22 mouse cellular contexts compared by ENCODE assay signal in the genomic region with DNA sequence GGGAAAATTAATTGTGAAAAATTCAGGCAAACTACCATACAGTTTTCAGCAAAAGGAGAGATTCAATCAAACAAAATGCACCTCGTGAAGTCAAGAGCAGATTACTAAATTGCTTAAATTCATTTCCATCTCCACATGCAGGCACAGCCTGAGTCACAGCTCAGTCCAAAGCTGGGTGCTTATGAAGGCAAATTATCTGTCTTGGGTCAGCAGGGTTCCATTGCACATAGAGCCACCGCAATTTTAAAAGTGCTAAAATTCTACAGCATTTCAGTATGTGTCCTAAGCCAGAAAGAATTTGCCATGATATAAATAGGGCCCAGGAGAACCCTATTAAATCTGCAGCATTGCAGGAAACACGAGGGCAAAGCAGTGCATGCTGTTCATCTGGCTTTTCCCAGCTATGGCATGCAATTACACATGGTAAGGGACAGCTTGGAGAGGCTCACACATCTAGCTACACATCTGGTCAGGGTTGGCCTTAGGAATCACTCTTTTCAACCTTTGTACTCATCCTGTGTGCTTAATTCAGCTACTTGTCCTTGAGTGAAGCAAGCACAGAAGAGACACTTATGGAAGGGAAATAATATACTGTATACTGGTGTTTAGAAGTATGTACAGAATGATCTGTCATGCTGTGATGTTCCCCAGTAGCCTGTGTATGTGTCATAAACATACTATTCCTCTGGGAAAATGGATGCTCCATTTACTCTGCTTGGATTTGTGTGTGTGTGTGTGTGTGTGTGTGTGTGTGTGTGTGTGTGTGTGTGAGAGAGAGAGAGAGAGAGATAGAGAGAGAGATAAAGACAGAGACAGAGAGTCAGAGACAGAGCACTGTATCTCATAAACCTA.
DNase-seq lines count a peak whose midpoint lies in the region; ATAC-seq and TF ChIP-seq lines count a peak whose summit lies in the region.
"Had no signal": no experiment of that assay in that cellular context is flagged by ENCODE, and none has a peak within 500 bp of the region (broad histone marks: within the 10 kb centered on the region; RNA-seq: fewer than 3 reads in every experiment).

No protein-coding gene starts in this region.

- H3K4me3 ChIP-seq in hindbrain, embryonic 12.5 days, result no peak overlapping the region
- no peak overlapping the region for H3K4me3 ChIP-seq in hindbrain, postnatal 0 days (ENCODE audit: low read length)
- no peak overlapping the region for H3K4me3 ChIP-seq in hindbrain, embryonic 15.5 days
- no peak overlapping the region for H3K4me3 ChIP-seq in midbrain, postnatal 0 days (ENCODE audit: low read depth, low read length)
- H3K4me3 ChIP-seq: liver, embryonic 13.5 days; lung, embryonic 15.5 days; stomach, embryonic 15.5 days had no signal

- no peaks in the 10 kb centered on the region for H3K9me3 ChIP-seq in hindbrain, embryonic 12.5 days (replicated peaks)
- no peaks in the 10 kb centered on the region for H3K9me3 ChIP-seq in hindbrain, postnatal 0 days (ENCODE audit: low read length)
- no peaks in the 10 kb centered on the region for H3K9me3 ChIP-seq in hindbrain, embryonic 15.5 days
- H3K9me3 ChIP-seq in midbrain, postnatal 0 days (ENCODE audit: low read length), result no peaks in the 10 kb centered on the region
- H3K9me3 ChIP-seq: liver, embryonic 13.5 days; lung, embryonic 15.5 days; stomach, embryonic 15.5 days had no signal

- no peak for DNase-seq in hindbrain, postnatal 0 days (ENCODE audit: low spot score)
- DNase-seq in brain, adult 2 months (ENCODE audit: low read depth, low spot score), result peak; percentile 36
- no peak for DNase-seq in midbrain, postnatal 0 days (ENCODE audit: low spot score)
- no peak for DNase-seq in kidney, adult 18-20 months
- no peak for DNase-seq in kidney, postnatal 4 days
- DNase-seq: adrenal gland, postnatal 14 days; cerebellum, adult 11-12 months; cerebellum, postnatal 14 days; embryo, embryonic 11 days; gastrocnemius, postnatal 36 days; kidney, adult 11 months; kidney, postnatal 14 days; liver, embryonic 13.5 days; lung, postnatal 4 days; right cerebral cortex, postnatal 14 days; thymus, adult 18-20 months; thymus, postnatal 4 days had no signal

- 0 out of 2 replicates have a peak, but pooled peaks cover 9% of the 10 kb centered on the region for H3K4me1 ChIP-seq in hindbrain, embryonic 12.5 days
- H3K4me1 ChIP-seq in hindbrain, postnatal 0 days (ENCODE audit: insufficient read depth, low read length), result no peaks in the 10 kb centered on the region; the same call in 1 of the 2 replicates
- peaks cover 15% of the 10 kb centered on the region for H3K4me1 ChIP-seq in hindbrain, embryonic 15.5 days (replicated peaks)
- H3K4me1 ChIP-seq in midbrain, postnatal 0 days (ENCODE audit: insufficient read depth, low read length), result peaks cover 2% of the 10 kb centered on the region; the same call in 1 of the 2 replicates
- H3K4me1 ChIP-seq: lung, embryonic 15.5 days; stomach, embryonic 15.5 days had no signal

- no peaks in the 10 kb centered on the region for H3K27me3 ChIP-seq in hindbrain, embryonic 12.5 days
- H3K27me3 ChIP-seq in hindbrain, postnatal 0 days (ENCODE audit: insufficient read depth, low read length), result no peaks in the 10 kb centered on the region
- H3K27me3 ChIP-seq in hindbrain, embryonic 15.5 days, result no peaks in the 10 kb centered on the region
- no peaks in the 10 kb centered on the region for H3K27me3 ChIP-seq in midbrain, postnatal 0 days (ENCODE audit: insufficient read depth, low read length)
- H3K27me3 ChIP-seq: CH12.LX; liver, embryonic 13.5 days; lung, embryonic 15.5 days; stomach, embryonic 15.5 days had no signal

- H3K27ac ChIP-seq in hindbrain, embryonic 12.5 days, result peak overlapping the region; percentile 44
- no peak overlapping the region for H3K27ac ChIP-seq in hindbrain, postnatal 0 days
- peak overlapping the region; percentile 36; the same call in 1 of the 2 replicates for H3K27ac ChIP-seq in hindbrain, embryonic 15.5 days (replicated peaks)
- H3K27ac ChIP-seq in midbrain, postnatal 0 days (ENCODE audit: low read depth, low read length), result 0 out of 2 replicates have a peak overlapping the region, but pooled peaks have one; percentile 6
- H3K27ac ChIP-seq: liver, embryonic 13.5 days; lung, embryonic 15.5 days; stomach, embryonic 15.5 days had no signal

- no peak overlapping the region for H3K4me2 ChIP-seq in hindbrain, embryonic 12.5 days (replicated peaks)
- no peak overlapping the region for H3K4me2 ChIP-seq in hindbrain, postnatal 0 days (ENCODE audit: low read depth, low read length)
- H3K4me2 ChIP-seq in hindbrain, embryonic 15.5 days, result no peak overlapping the region
- no peak overlapping the region for H3K4me2 ChIP-seq in midbrain, postnatal 0 days (ENCODE audit: low read depth, low read length, poor library complexity, severe bottlenecking)
- H3K4me2 ChIP-seq: liver, embryonic 13.5 days; lung, embryonic 15.5 days; stomach, embryonic 15.5 days had no signal

- H3K9ac ChIP-seq in hindbrain, embryonic 12.5 days, result no peak overlapping the region
- H3K9ac ChIP-seq in hindbrain, postnatal 0 days (replicated peaks; ENCODE audit: low read length), result no peak overlapping the region
- H3K9ac ChIP-seq in hindbrain, embryonic 15.5 days, result no peak overlapping the region
- H3K9ac ChIP-seq in midbrain, postnatal 0 days (replicated peaks; ENCODE audit: low read length, poor library complexity, severe bottlenecking), result no peak overlapping the region
- H3K9ac ChIP-seq: liver, embryonic 13.5 days; lung, embryonic 15.5 days; stomach, embryonic 15.5 days had no signal

- 65% methylated on average over 3 of the region's 3 CpGs for WGBS in hindbrain, embryonic 12.5 days
- WGBS in hindbrain, postnatal 0 days, result 49% methylated on average over 3 of the region's 3 CpGs
- WGBS in hindbrain, embryonic 15.5 days, result 47% methylated on average over 3 of the region's 3 CpGs
- WGBS in midbrain, postnatal 0 days, result 42% methylated on average over 3 of the region's 3 CpGs

- TF ChIP-seq CTCF in hindbrain, postnatal 0 days (IDR thresholded peaks at IDR 0.05; ENCODE audit: low read depth), result no peak
- no peak for TF ChIP-seq CTCF in midbrain, postnatal 0 days (IDR thresholded peaks at IDR 0.05)

- no peaks in the 10 kb centered on the region for H3K36me3 ChIP-seq in hindbrain, embryonic 12.5 days
- no peaks in the 10 kb centered on the region for H3K36me3 ChIP-seq in hindbrain, postnatal 0 days (ENCODE audit: insufficient read depth, low read length)
- no peaks in the 10 kb centered on the region for H3K36me3 ChIP-seq in hindbrain, embryonic 15.5 days
- H3K36me3 ChIP-seq in midbrain, postnatal 0 days (ENCODE audit: insufficient read depth, low read length), result no peaks in the 10 kb centered on the region
- H3K36me3 ChIP-seq: liver, embryonic 13.5 days; lung, embryonic 15.5 days; stomach, embryonic 15.5 days had no signal

- no peak for ATAC-seq in hindbrain, embryonic 12.5 days (ENCODE audit: low FRiP score)
- ATAC-seq in hindbrain, postnatal 0 days, result no peak
- ATAC-seq in hindbrain, embryonic 15.5 days (ENCODE audit: low FRiP score, low read depth), result peak; percentile 44
- no peak for ATAC-seq in midbrain, postnatal 0 days (ENCODE audit: low FRiP score)
